Mouse (Mus musculus) forebrain, embryonic 14.5 days (tissue): Measurements from ENCODE around the gene Glt28d2. TPM values are rescaled to one million over a fixed set of nuclear protein-coding genes. Genes with fewer than 3 reads are reported as not detected.

Source experiments
- ATAC-seq: fragments of 200-750 bp; cut with Nextera tagmentation; 2 replicates; pipeline ENCODE4 v1.8.0; 2017; ENCODE audit warnings: mild to moderate bottlenecking, moderate library complexity
- DNase-seq: peaks from one replicate; pipeline ENCODE4 v3.0.0-alpha.2; 2015; ENCODE audit warnings: low spot score
- H3K27ac ChIP-seq: fragments of 300-500 bp; sonication (generic); 2 replicates; pipeline ENCODE4 v1.5.1; 2014; ENCODE audit warnings: low read depth, mild to moderate bottlenecking, control low read depth, low read length, moderate library complexity
- H3K27me3 ChIP-seq: fragments of 300-500 bp; sonication (generic); replicated peaks from 2 replicates; pipeline ENCODE4 v1.6.1; 2014; ENCODE audit warnings: low read length, control low read depth, mixed read lengths; ENCODE audit not compliant: control insufficient read depth, insufficient read depth
- H3K36me3 ChIP-seq: fragments of 300-500 bp; sonication (generic); 2 replicates; pipeline ENCODE4 v1.6.1; 2014; ENCODE audit warnings: low read length, control low read depth; ENCODE audit not compliant: control insufficient read depth, insufficient read depth
- H3K4me1 ChIP-seq: fragments of 300-500 bp; sonication (generic); 2 replicates; pipeline ENCODE4 v1.6.1; 2014; ENCODE audit warnings: antibody characterized with exemption, low read length, control low read depth; ENCODE audit not compliant: control insufficient read depth, insufficient read depth
- H3K4me2 ChIP-seq: fragments of 300-500 bp; sonication (generic); 2 replicates; pipeline ENCODE4 v1.6.1; 2014; ENCODE audit warnings: mild to moderate bottlenecking, control low read depth, low read length
- H3K4me3 ChIP-seq: fragments of 300-500 bp; sonication (generic); 2 replicates; pipeline ENCODE4 v1.5.1; 2014; ENCODE audit warnings: low read depth, low read length, control low read depth
- H3K9ac ChIP-seq: fragments of 300-500 bp; sonication (generic); 2 replicates; pipeline ENCODE4 v1.6.1; 2014; ENCODE audit warnings: mild to moderate bottlenecking, low read length, control low read depth, moderate library complexity
- H3K9me3 ChIP-seq: fragments of 300-500 bp; sonication (generic); replicated peaks from 2 replicates; pipeline ENCODE4 v1.6.1; 2016; ENCODE audit warnings: low read length, control low read depth, mixed read lengths; ENCODE audit not compliant: control insufficient read depth
- WGBS: fragments of 180-500 bp; shearing (Covaris S2); extraction: QIAGEN DNeasy Blood & Tissue Kit; methylation state at CpG from one replicate; pipeline ENCODE4 v1.1.7; 2014; 5-methylcytosine and 5-hydroxymethylcytosine counted together
- polyA plus RNA-seq: library from polyadenylated mRNA; unstranded; fragments of >200 nt; fragmentation: Nextera tagmentation; extraction: Ambion mirVana; gene quantifications from 2 replicates; pipeline ENCODE4 v1.2.1, GENCODE M21; 2014

Glt28d2 gene
- polyA plus RNA-seq, 1 experiment from 2014 or later: 0.57 TPM

- no peaks in the 10 kb centered on the region for H3K9me3 ChIP-seq
- H3K4me1 ChIP-seq: peaks cover 11% of the 10 kb centered on the region
- H3K36me3 ChIP-seq: no peaks in the 10 kb centered on the region
- no peak overlapping the region for H3K4me3 ChIP-seq
- WGBS: 69% methylated on average over 6 of the region's 6 CpGs
- no peaks in the 10 kb centered on the region for H3K27me3 ChIP-seq
- H3K4me2 ChIP-seq: no peak overlapping the region
- no peak for ATAC-seq
- H3K27ac ChIP-seq: no peak overlapping the region
- H3K9ac ChIP-seq: no peak overlapping the region
- DNase-seq: no peak
Measured at GRCm38 (mm10) chr3:85859311-85859710, 28.0 kb downstream of the Glt28d2 start.

GRCm38 (mm10) chr3:85858140-85859135 lies 28.9 kb downstream of the Glt28d2 start:
- H3K4me1 ChIP-seq: peaks cover 11% of the 10 kb centered on the region
- WGBS: 76% methylated on average over 11 of the region's 11 CpGs

GRCm38 (mm10) chr3:85857083-85857482 lies 30.2 kb downstream of the Glt28d2 start:
- Histone ChIP-seq H3K4me1 (peaks cover 11% of the 10 kb centered on the region), H3K27ac (no peak overlapping the region), H3K9ac (no peak overlapping the region), H3K4me3 (no peak overlapping the region), H3K36me3 (no peaks in the 10 kb centered on the region), H3K27me3 (no peaks in the 10 kb centered on the region), H3K4me2 (no peak overlapping the region), H3K9me3 (no peaks in the 10 kb centered on the region)
- no peak for ATAC-seq
- DNase-seq: no peak
- 16% methylated on average over 4 of the region's 4 CpGs for WGBS

More at GRCm38 (mm10) chr3:85858140-85859135, 28.9 kb downstream of the Glt28d2 start:
- Histone ChIP-seq H3K4me2 (no peak overlapping the region), H3K27me3 (no peaks in the 10 kb centered on the region), H3K9ac (no peak overlapping the region), H3K27ac (no peak overlapping the region), H3K4me3 (no peak overlapping the region), H3K9me3 (no peaks in the 10 kb centered on the region), H3K36me3 (no peaks in the 10 kb centered on the region)
- no peak for ATAC-seq
- DNase-seq: no peak

GRCm38 (mm10) chr3:85855947-85856346 lies 31.4 kb downstream of the Glt28d2 start:
- Histone ChIP-seq H3K9ac (no peak overlapping the region), H3K4me3 (no peak overlapping the region), H3K4me1 (peaks cover 11% of the 10 kb centered on the region), H3K27me3 (no peaks in the 10 kb centered on the region), H3K4me2 (no peak overlapping the region), H3K36me3 (no peaks in the 10 kb centered on the region), H3K9me3 (no peaks in the 10 kb centered on the region), H3K27ac (no peak overlapping the region)
- 75% methylated on average over 5 of the region's 5 CpGs for WGBS
- no peak for DNase-seq
- ATAC-seq: no peak

GRCm38 (mm10) chr3:85855043-85855442 lies 32.3 kb downstream of the Glt28d2 start:
- H3K4me2 ChIP-seq: no peak overlapping the region
- WGBS: 39% methylated on average over 3 of the region's 3 CpGs
- ATAC-seq (peak; percentile 21; the same call in 1 of the 2 replicates), DNase-seq (peak; percentile 47)
- H3K4me1 ChIP-seq: peaks cover 11% of the 10 kb centered on the region
- no peaks in the 10 kb centered on the region for H3K27me3 ChIP-seq
- H3K36me3 ChIP-seq: no peaks in the 10 kb centered on the region
- no peak overlapping the region for H3K4me3 ChIP-seq
- H3K9me3 ChIP-seq: no peaks in the 10 kb centered on the region
- H3K9ac ChIP-seq: no peak overlapping the region
- H3K27ac ChIP-seq: 0 out of 2 replicates have a peak overlapping the region, but pooled peaks have one; percentile 23

- H3K9me3 ChIP-seq: no peaks in the 10 kb centered on the region
- DNase-seq (peak; percentile 63), ATAC-seq (peak; percentile 81)
- no peak overlapping the region for H3K27ac ChIP-seq
- peaks cover 11% of the 10 kb centered on the region for H3K4me1 ChIP-seq
- H3K9ac ChIP-seq: no peak overlapping the region
- H3K36me3 ChIP-seq: no peaks in the 10 kb centered on the region
- H3K4me2 ChIP-seq: no peak overlapping the region
- 25% methylated on average over 6 of the region's 6 CpGs for WGBS
- H3K27me3 ChIP-seq: no peaks in the 10 kb centered on the region
- H3K4me3 ChIP-seq: no peak overlapping the region
Measured at GRCm38 (mm10) chr3:85854143-85854542, 33.2 kb downstream of the Glt28d2 start.

GRCm38 (mm10) chr3:85853715-85854114 lies 33.6 kb downstream of the Glt28d2 start:
- Histone ChIP-seq H3K36me3 (no peaks in the 10 kb centered on the region), H3K4me3 (no peak overlapping the region), H3K4me2 (no peak overlapping the region), H3K9ac (no peak overlapping the region), H3K9me3 (no peaks in the 10 kb centered on the region), H3K27ac (no peak overlapping the region), H3K27me3 (no peaks in the 10 kb centered on the region), H3K4me1 (peaks cover 11% of the 10 kb centered on the region)
- 61% methylated on average over 4 of the region's 4 CpGs for WGBS
- DNase-seq (peak; percentile 57), ATAC-seq (peak; percentile 82)

GRCm38 (mm10) chr3:85850079-85850478 lies 37.2 kb downstream of the Glt28d2 start:
- DNase-seq (no peak), ATAC-seq (no peak)
- Histone ChIP-seq H3K9me3 (no peaks in the 10 kb centered on the region), H3K4me2 (no peak overlapping the region), H3K4me1 (peaks cover 5% of the 10 kb centered on the region; the same call in 1 of the 2 replicates), H3K4me3 (no peak overlapping the region), H3K9ac (no peak overlapping the region), H3K36me3 (no peaks in the 10 kb centered on the region), H3K27ac (no peak overlapping the region), H3K27me3 (no peaks in the 10 kb centered on the region)
- WGBS: 98% methylated on average over 1 of the region's 1 CpGs

- ATAC-seq: 0 out of 2 replicates have a peak, but pooled peaks have one; percentile 40
- WGBS: 63% methylated on average over 1 of the region's 1 CpGs
- Histone ChIP-seq H3K9ac (no peak overlapping the region), H3K27ac (no peak overlapping the region), H3K36me3 (no peaks in the 10 kb centered on the region), H3K9me3 (no peaks in the 10 kb centered on the region), H3K4me3 (no peak overlapping the region), H3K27me3 (no peaks in the 10 kb centered on the region), H3K4me1 (peaks cover 4% of the 10 kb centered on the region; the same call in 1 of the 2 replicates), H3K4me2 (no peak overlapping the region)
- peak; percentile 54 for DNase-seq
Measured at GRCm38 (mm10) chr3:85846316-85846715, 41.0 kb downstream of the Glt28d2 start.
